Mouse (Mus musculus) frontal cortex, postnatal 25 days (tissue): ENCODE data around the gene Uba3.

Experiments
- DNase-seq, 2 experiments: peaks; one replicate each; pipeline ENCODE4 v3.0.0; 2022; ENCODE audit warnings: low spot score in 2 of 2

Uba3 gene

GRCm38 (mm10) chr6:97210962-97211601, 5.6 kb upstream of the Uba3 start:
- DNase-seq = no peak

GRCm38 (mm10) chr6:97210191-97210961, 4.9 kb upstream of the Uba3 start, which contains the start of gene Arl6ip5:
Gene Arl6ip5 (plus strand): TSS chr6:97210689.
- peak; percentile 76 to 78 for DNase-seq

GRCm38 (mm10) chr6:97209751-97210150, 4.3 kb upstream of the Uba3 start:
- no peak for DNase-seq

- no peak for DNase-seq
Observed at GRCm38 (mm10) chr6:97209201-97209600, 3.8 kb upstream of the Uba3 start.

GRCm38 (mm10) chr6:97208406-97208805, 3.0 kb upstream of the Uba3 start:
- no peak for DNase-seq

GRCm38 (mm10) chr6:97207085-97207484, 1.6 kb upstream of the Uba3 start:
- no peak for DNase-seq

GRCm38 (mm10) chr6:97204952-97205351, 495 bp downstream of the Uba3 start:
- no peak for DNase-seq

- DNase-seq = no peak
Observed at GRCm38 (mm10) chr6:97204252-97204869, 1.1 kb downstream of the Uba3 start.

GRCm38 (mm10) chr6:97202477-97202876, 3.0 kb downstream of the Uba3 start:
- DNase-seq = no peak

GRCm38 (mm10) chr6:97200437-97200836, 5.0 kb downstream of the Uba3 start:
- DNase-seq = no peak

GRCm38 (mm10) chr6:97179367-97179828, 26.0 kb downstream of the Uba3 start:
- no peak for DNase-seq

- peak; percentile 89 to 93 for DNase-seq
Observed at GRCm38 (mm10) chr6:97178491-97179366, 26.7 kb downstream of the Uba3 start, which contains the start of gene Tmf1. Gene Tmf1 (minus strand): TSS chr6:97179122.

- DNase-seq = no peak
Observed at GRCm38 (mm10) chr6:97175716-97176115, 29.7 kb downstream of the Uba3 start.

GRCm38 (mm10) chr6:97150156-97150555, 55.3 kb downstream of the Uba3 start:
- DNase-seq = no peak

- DNase-seq = no peak
Observed at GRCm38 (mm10) chr6:97149721-97150120, 55.7 kb downstream of the Uba3 start.

GRCm38 (mm10) chr6:97148383-97149251, 56.8 kb downstream of the Uba3 start, which contains the start of gene Eogt:
Gene Eogt (minus strand): TSS chr6:97149182.
- peak; percentile 55 to 64 for DNase-seq

- DNase-seq = peak; percentile 16 to 17
Observed at GRCm38 (mm10) chr6:97147755-97148382, 57.6 kb downstream of the Uba3 start.

GRCm38 (mm10) chr6:97145156-97145555, 60.3 kb downstream of the Uba3 start:
- no peak for DNase-seq

- no peak for DNase-seq
Observed at GRCm38 (mm10) chr6:97144359-97144758, 61.1 kb downstream of the Uba3 start.

GRCm38 (mm10) chr6:97142611-97143010, 62.8 kb downstream of the Uba3 start:
- no peak for DNase-seq
